Mouse (Mus musculus) effector memory CD4-positive, alpha-beta T cell, adult 5 months (primary cell): Measurements from ENCODE around the gene Wnt2b. TPM values are rescaled to one million over a fixed set of nuclear protein-coding genes. Genes with fewer than 3 reads are reported as not detected.

Source experiments
- polyA plus RNA-seq: library from polyadenylated mRNA; unstranded; fragments of 100-300 nt; shearing (Covaris generic); gene quantifications from one replicate; pipeline ENCODE4 v1.2.1, GENCODE M21; 2017

Wnt2b gene
- polyA plus RNA-seq, result not detected

DNA sequence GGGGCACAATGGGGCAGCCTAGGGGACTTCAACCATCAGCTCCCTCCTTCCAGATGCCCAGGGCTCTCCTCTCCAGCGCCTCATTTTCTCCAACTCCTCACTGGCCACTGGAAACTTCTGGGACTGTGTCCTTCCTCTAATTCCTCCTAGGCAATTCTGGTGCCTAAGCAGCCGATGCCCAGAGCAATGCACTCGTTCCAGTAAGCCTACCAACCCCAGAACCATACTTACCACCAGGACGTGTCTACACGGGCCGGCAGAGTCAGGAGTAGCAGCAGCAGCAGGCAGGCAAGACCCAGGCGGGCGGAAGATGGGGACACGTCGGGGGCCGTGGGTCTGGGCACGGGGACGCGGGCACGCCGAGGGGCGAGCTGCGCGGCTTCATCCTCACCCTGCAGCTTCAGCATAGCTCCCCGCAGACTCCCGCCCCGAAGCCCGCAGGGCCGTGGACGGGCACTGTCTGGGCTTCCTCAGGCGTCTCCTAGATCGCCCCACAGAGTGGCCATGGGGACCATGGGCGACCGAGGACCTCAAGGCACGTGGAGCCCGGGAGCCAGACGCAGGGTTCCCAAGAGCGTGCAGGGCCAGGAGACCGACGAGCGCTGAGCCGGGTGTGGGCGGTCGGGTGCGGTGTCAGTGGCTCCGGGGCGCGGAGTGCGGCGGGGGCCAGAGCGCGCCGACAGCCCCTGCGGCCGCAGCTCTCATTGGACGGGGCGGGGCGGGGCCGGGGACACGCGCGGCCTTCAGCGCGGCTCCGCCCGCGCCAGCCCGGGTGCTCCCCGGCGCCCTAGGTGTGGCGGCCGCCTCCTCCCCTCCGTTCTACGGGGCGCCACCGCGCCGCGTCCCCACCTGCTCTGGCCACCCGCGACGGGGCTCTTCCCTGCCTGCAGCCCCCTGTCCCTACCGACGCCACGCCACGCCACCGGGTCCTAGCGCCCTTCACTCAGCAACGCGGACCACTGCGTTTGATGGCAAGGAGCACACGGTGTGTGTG, at the start of gene Wnt2b:
Wnt2b (minus strand) TSS at position 856 of the 994 bp plus-strand sequence.

Other genes starting within 250 kb of the Wnt2b start
- 60.8 TPM for gene Ppm1j, start 180.9 kb downstream of the Wnt2b start, polyA plus RNA-seq
- gene Fam19a3, start 180.1 kb downstream of the Wnt2b start, polyA plus RNA-seq, result 2.5 TPM
- gene Rhoc, start 173.5 kb downstream of the Wnt2b start, polyA plus RNA-seq, result 16.3 TPM
- 29.8 TPM for gene Mov10, start 143.4 kb downstream of the Wnt2b start, polyA plus RNA-seq
- 46.2 TPM for gene St7l, start 97.9 kb downstream of the Wnt2b start, polyA plus RNA-seq
- 331 TPM for gene Capza1, start 97.4 kb downstream of the Wnt2b start, polyA plus RNA-seq
- gene Cttnbp2nl, start 91.2 kb upstream of the Wnt2b start, polyA plus RNA-seq, result not detected
- gene 4930564D02Rik, start 104.9 kb upstream of the Wnt2b start, polyA plus RNA-seq, result not detected